Mouse (Mus musculus) hindbrain, embryonic 11.5 days (tissue): ENCODE data around the gene Kcnip4. TPM values are rescaled to one million over a fixed set of nuclear protein-coding genes. Genes with fewer than 3 reads are reported as not detected.

ENCODE experiments used
- ATAC-seq: fragments of 200-750 bp; cut with Nextera tagmentation; 2 replicates; pipeline ENCODE4 v1.8.0; 2017; ENCODE audit warnings: mild to moderate bottlenecking, moderate TSS enrichment, moderate library complexity; ENCODE audit not compliant: low FRiP score
- DNase-seq: peaks from one replicate; pipeline ENCODE4 v3.0.0-alpha.2; 2015; ENCODE audit warnings: low spot score
- H3K27ac ChIP-seq: fragments of 300-500 bp; sonication (generic); 2 replicates; pipeline ENCODE4 v1.5.1; 2014; ENCODE audit warnings: mild to moderate bottlenecking, low read depth, low read length
- H3K27me3 ChIP-seq: fragments of 300-500 bp; sonication (generic); 2 replicates; pipeline ENCODE4 v1.6.1; 2014; ENCODE audit warnings: mild to moderate bottlenecking, low read length, moderate library complexity, mixed read lengths; ENCODE audit not compliant: control insufficient read depth, insufficient read depth
- H3K36me3 ChIP-seq: fragments of 300-500 bp; sonication (generic); 2 replicates; pipeline ENCODE4 v1.6.1; 2014; ENCODE audit warnings: mild to moderate bottlenecking, low read length, moderate library complexity, mixed read lengths; ENCODE audit not compliant: control insufficient read depth, insufficient read depth
- H3K4me1 ChIP-seq: fragments of 300-500 bp; sonication (generic); replicated peaks from 2 replicates; pipeline ENCODE4 v1.6.1; 2014; ENCODE audit warnings: low read length, mixed read lengths; ENCODE audit not compliant: control insufficient read depth, insufficient read depth
- H3K4me2 ChIP-seq: fragments of 300-500 bp; sonication (generic); replicated peaks from 2 replicates; pipeline ENCODE4 v1.6.1; 2014; ENCODE audit warnings: mild to moderate bottlenecking, low read depth, low read length
- H3K4me3 ChIP-seq: fragments of 300-500 bp; sonication (generic); 2 replicates; pipeline ENCODE4 v1.5.1; 2014; ENCODE audit warnings: low read depth, low read length
- H3K9ac ChIP-seq: fragments of 300-500 bp; sonication (generic); 2 replicates; pipeline ENCODE4 v1.6.1; 2014; ENCODE audit warnings: low read depth, low read length
- H3K9me3 ChIP-seq: fragments of 300-500 bp; sonication (generic); 2 replicates; pipeline ENCODE4 v1.6.1; 2016; ENCODE audit warnings: low read length; ENCODE audit not compliant: control insufficient read depth
- WGBS: fragments of 180-500 bp; shearing (Covaris S2); extraction: QIAGEN DNeasy Blood & Tissue Kit; methylation state at CpG from one replicate; pipeline ENCODE4 v1.1.7; 2014; 5-methylcytosine and 5-hydroxymethylcytosine counted together
- polyA plus RNA-seq: library from polyadenylated mRNA; unstranded; fragments of >200 nt; fragmentation: Nextera tagmentation; extraction: Ambion mirVana; gene quantifications from 2 replicates; pipeline ENCODE4 v1.2.1, GENCODE M21; 2014

Kcnip4 gene
- polyA plus RNA-seq, 1 experiment from 2014 or later = 4.2 TPM

DNA sequence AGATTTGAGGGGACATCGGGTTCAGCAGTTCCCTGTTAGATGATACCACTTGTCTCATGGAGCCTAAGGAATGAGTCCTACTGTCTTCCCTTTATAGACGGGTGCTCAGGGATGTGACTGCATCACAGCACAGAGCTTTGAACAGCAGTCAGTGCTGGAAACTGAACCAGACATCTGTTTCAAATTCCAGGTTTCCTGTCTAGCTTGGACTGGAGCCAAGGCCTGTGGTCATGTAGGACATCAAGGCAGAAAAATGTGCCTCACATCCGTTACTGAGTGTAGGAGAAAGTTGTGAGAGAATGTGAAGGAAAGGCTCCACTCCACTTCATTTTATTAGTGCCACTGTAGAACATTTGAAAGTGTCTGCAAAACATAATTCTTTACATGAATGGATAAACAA is 1122.2 kb downstream of the Kcnip4 start:
- Histone ChIP-seq H3K9ac (no peak overlapping the region), H3K27me3 (no peaks in the 10 kb centered on the region), H3K9me3 (no peaks in the 10 kb centered on the region), H3K4me3 (no peak overlapping the region), H3K27ac (no peak overlapping the region), H3K4me2 (no peak overlapping the region), H3K36me3 (no peaks in the 10 kb centered on the region), H3K4me1 (no peaks in the 10 kb centered on the region)
- 75% methylated on average over 3 of the region's 3 CpGs for WGBS
- no peak for ATAC-seq
- DNase-seq = peak; percentile 39

DNA sequence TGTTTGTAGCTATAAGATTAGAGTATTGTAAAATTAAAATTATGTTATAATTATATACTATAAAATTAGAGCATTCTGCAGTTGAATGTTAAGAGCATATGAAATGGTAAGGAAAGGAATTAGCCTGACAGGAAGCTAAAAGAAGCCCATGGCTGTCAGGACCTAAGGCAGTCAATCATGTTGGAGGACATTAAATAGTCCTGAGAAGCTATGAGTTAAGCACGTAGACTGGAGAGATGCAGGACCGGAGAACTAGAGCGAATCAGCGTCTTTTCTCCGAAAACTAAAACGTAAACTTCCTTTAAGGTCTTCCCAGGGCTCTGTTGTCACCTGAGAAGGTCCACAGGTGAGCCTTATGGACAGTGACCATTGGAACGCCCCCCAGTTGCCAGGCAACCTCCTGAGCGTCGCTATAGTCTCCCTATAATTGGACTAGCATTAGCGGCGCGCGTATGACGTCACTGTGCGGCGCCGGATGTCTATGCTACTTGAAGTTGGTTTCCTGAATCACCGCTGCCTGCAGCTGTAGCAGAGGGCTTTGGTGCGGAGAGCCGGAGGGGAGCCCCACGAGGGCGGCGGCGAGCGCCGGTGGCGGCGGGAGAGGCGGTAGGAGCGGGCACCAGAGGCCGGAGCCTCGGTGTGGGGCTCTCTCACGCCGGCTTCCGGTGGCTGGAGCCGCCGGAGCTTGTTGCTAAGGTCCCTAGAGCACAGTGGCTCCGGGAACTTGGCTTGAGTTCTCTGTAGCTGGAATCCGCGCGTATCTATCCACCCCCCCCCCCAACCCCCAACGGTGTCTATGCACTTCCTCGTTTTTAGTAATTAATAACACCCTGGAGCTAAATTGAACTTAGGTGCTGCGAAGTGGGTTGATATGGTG is 1152.6 kb downstream of the Kcnip4 start:
- no peaks in the 10 kb centered on the region for H3K27me3 ChIP-seq
- peaks cover 2% of the 10 kb centered on the region; the same call in 1 of the 2 replicates for H3K4me1 ChIP-seq
- peak overlapping the region; percentile 90 for H3K4me3 ChIP-seq
- no peaks in the 10 kb centered on the region for H3K36me3 ChIP-seq
- ATAC-seq = peak; percentile 100
- DNase-seq = peak; percentile 98
- H3K9ac ChIP-seq = peak overlapping the region; percentile 87
- H3K9me3 ChIP-seq = no peaks in the 10 kb centered on the region
- under 1% methylated on average over 43 of the region's 44 CpGs for WGBS
- peak overlapping the region; percentile 40 for H3K4me2 ChIP-seq
- H3K27ac ChIP-seq = peak overlapping the region; percentile 52; the same call in 1 of the 2 replicates

DNA sequence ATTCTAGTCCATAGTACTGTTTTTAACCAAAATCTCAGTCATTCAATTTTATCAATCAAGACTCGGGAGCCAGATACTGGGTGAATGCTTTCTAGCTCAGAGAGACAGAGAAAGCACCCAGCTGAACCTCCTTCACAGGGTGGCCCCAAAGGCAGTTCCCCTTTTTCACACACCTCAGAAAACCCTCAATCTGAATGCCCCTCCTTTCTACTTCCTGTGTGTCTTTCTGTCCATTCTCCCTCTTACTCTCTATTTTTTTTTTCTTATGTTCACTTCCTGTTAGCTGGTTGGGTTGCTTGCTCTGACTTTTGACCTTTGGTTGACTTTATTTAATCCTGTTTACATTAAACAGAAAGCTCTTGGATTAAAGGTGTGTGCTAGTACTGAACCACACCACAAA is 1175.4 kb downstream of the Kcnip4 start:
- H3K4me1 ChIP-seq = no peaks in the 10 kb centered on the region
- H3K36me3 ChIP-seq = no peaks in the 10 kb centered on the region
- no peak overlapping the region for H3K4me3 ChIP-seq
- no peak overlapping the region for H3K4me2 ChIP-seq
- no peaks in the 10 kb centered on the region for H3K9me3 ChIP-seq
- H3K9ac ChIP-seq = no peak overlapping the region
- WGBS = 100% methylated on average over 1 of the region's 1 CpGs
- H3K27ac ChIP-seq = no peak overlapping the region
- no peak for ATAC-seq
- no peak for DNase-seq
- no peaks in the 10 kb centered on the region for H3K27me3 ChIP-seq

DNA sequence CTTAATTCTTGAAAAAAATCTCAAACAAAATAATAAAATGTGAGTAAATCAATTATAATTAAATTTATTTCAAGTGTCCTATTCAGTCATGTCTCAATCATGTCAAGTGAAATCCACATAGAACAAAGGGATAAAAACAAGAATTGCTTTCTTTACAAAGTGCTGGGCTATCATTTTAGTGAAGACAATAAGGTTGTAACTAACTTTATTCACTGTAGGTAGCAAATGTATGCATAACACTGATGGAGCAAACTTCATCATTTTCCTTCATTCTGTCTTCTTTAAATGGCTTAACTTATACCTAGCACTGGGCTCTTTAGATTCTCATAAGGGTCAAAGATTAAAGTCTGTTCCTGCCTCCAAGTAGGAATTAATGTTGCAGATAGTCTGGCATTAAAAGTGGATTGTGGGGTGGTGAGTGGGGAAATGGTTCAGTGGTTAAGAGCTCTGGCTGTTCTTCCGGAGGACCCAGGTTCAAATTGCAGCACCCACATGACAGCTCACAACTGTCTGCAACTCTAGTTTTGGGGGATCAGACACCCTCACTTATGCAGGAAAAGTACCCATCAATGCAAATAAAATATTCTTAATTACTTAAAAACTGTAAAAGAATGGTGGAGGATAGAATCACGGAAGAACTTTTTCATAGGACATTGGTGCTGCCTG is 1178.6 kb downstream of the Kcnip4 start:
- DNase-seq (no peak), ATAC-seq (peak; percentile 35; the same call in 1 of the 2 replicates)
- no peak overlapping the region for H3K4me2 ChIP-seq
- H3K4me1 ChIP-seq = no peaks in the 10 kb centered on the region
- no peak overlapping the region for H3K27ac ChIP-seq
- H3K9ac ChIP-seq = no peak overlapping the region
- H3K9me3 ChIP-seq = no peaks in the 10 kb centered on the region
- H3K27me3 ChIP-seq = no peaks in the 10 kb centered on the region
- H3K36me3 ChIP-seq = no peaks in the 10 kb centered on the region
- 93% methylated on average over 2 of the region's 2 CpGs for WGBS
- H3K4me3 ChIP-seq = no peak overlapping the region

DNA sequence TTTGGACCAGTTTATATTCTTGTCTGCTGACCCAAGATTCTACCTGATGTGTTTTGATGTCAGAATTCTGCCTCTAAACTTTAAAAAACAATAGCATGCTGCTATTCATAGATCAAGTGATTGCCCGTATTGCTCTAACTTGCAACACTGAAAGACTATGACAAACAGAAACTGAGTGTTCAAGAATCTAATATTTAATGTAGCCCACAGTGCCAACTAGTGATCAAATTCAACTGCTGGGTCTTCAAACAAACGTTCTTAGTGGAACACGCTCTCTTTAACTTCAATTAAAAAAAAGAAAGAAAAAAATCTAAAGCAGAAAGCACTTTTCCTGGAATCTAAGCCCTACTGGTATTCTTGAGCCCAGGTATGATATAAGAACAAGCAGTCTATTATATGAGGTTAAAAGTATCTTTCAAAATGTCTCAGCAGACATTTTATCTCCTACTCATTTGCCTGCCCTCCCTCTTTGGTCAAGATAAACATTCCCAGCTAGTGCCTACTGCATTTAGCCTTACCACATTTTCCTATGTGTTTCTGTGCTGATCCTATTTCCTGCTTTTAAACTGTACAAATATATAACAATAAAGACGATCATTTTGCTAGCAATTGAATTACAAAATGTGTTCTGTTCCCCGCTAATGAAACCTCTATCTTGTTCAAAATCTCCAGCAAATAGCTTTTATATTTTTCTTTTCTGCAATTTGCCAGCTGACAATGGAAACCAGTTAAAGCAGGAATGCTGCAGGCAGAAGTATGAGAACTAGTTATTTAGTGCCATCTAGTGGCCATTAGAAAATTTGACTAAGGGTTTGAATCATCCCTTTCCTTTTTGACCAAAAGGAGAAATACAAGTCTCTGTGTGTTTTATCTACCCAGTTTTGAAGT is 1179.4 kb downstream of the Kcnip4 start:
- ATAC-seq (peak; percentile 71; the same call in 1 of the 2 replicates), DNase-seq (peak; percentile 57)
- Histone ChIP-seq H3K27me3 (no peaks in the 10 kb centered on the region), H3K4me1 (no peaks in the 10 kb centered on the region), H3K9me3 (no peaks in the 10 kb centered on the region), H3K4me3 (no peak overlapping the region), H3K4me2 (no peak overlapping the region), H3K27ac (no peak overlapping the region), H3K9ac (no peak overlapping the region), H3K36me3 (no peaks in the 10 kb centered on the region)
- WGBS = 56% methylated on average over 5 of the region's 5 CpGs

DNA sequence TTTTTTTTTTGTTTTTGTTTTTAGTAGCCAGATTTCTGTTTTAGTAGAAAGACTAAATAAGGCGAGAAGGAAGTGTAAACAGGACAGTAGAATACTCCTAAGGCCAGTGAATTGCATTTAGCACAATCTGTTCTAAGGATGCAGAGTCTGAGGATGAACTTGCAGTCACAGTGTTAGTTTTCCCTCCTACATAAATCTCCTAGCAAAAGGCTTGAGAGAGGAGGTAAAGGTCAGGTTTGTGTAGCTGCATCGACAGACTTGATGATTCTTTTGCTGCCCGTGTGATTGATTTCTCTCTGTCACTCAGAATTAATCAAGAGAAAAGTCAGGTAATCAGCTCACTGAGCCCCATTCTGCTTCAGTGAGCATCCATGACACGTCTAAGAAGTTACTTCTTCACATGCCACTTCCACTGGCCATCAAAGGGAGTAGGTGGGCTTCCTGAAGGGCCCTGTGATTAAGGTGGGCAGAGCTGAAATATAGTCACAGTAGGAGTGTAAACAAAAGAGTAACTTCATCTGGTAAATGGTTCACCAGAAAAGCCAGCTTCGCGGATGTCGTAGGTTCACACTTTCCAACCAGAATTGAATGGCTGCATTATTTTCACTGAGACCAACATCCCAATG is 1183.8 kb downstream of the Kcnip4 start:
- DNase-seq (no peak), ATAC-seq (no peak)
- Histone ChIP-seq H3K27ac (no peak overlapping the region), H3K4me2 (no peak overlapping the region), H3K9me3 (no peaks in the 10 kb centered on the region), H3K4me3 (no peak overlapping the region), H3K36me3 (no peaks in the 10 kb centered on the region), H3K4me1 (no peaks in the 10 kb centered on the region), H3K9ac (no peak overlapping the region), H3K27me3 (no peaks in the 10 kb centered on the region)
- WGBS = 55% methylated on average over 7 of the region's 7 CpGs
